Mouse (Mus musculus) heart, adult 2 months (tissue): ENCODE data around the gene Asxl1.

Experiments used
- CTCF ChIP-seq: fragments of 200-600 bp; IDR thresholded peaks from 2 replicates; pipeline ENCODE4 v1.8.1; 2022; ENCODE audit warnings: antibody characterized with exemption, mild to moderate bottlenecking, moderate library complexity
- POLR2A ChIP-seq: fragments of 200-500 bp; IDR thresholded peaks from 2 replicates; pipeline ENCODE4 v1.6.1; 2011; ENCODE audit warnings: mild to moderate bottlenecking, low read depth, low read length, control low read depth; ENCODE audit not compliant: insufficient read depth

- TF ChIP-seq CTCF (no peak), POLR2A (no peak)
These were observed 36.5 kb upstream of the Asxl1 start for GRCm38 (mm10) chr2:153309106-153309505.
